Mouse (Mus musculus) ES-Bruce4 (cell line): ENCODE data around the gene Myl6b. TPM values are rescaled to one million over a fixed set of nuclear protein-coding genes. Genes with fewer than 3 reads are reported as not detected.
A peak's percentile ranks its signal among the peaks of the same experiment; 100 is the strongest.

Experiments used
- H3K27ac ChIP-seq: 2 replicates; pipeline ENCODE4 v1.5.1; 2012; ENCODE audit warnings: low read length, inconsistent platforms; ENCODE audit not compliant: insufficient read depth
- H3K27me3 ChIP-seq: 2 replicates; pipeline ENCODE4 v1.6.1; 2012; ENCODE audit warnings: mild to moderate bottlenecking, low read length, inconsistent platforms; ENCODE audit not compliant: control insufficient read depth, poor library complexity, insufficient read depth, severe bottlenecking
- H3K36me3 ChIP-seq: 2 replicates; pipeline ENCODE4 v1.6.1; 2012; ENCODE audit warnings: inconsistent platforms, mild to moderate bottlenecking, low read length, moderate library complexity; ENCODE audit not compliant: control insufficient read depth, poor library complexity, insufficient read depth, severe bottlenecking
- H3K4me1 ChIP-seq: one replicate; pipeline ENCODE4 v1.8.1; 2011; ENCODE audit warnings: low read length; ENCODE audit not compliant: control insufficient read depth, insufficient read depth
- H3K4me3 ChIP-seq: 2 replicates; pipeline ENCODE4 v1.5.1; 2011; ENCODE audit warnings: low read depth, mild to moderate bottlenecking, low read length
- H3K9ac ChIP-seq: 2 replicates; pipeline ENCODE4 v1.6.1; 2012; ENCODE audit warnings: low read depth, mild to moderate bottlenecking, inconsistent platforms; ENCODE audit not compliant: poor library complexity, severe bottlenecking
- H3K9me3 ChIP-seq: replicated peaks from 2 replicates; pipeline ENCODE4 v1.6.1; 2012; ENCODE audit warnings: mild to moderate bottlenecking, low read length, inconsistent platforms; ENCODE audit not compliant: control insufficient read depth, poor library complexity, insufficient read depth, severe bottlenecking
- CTCF ChIP-seq: IDR thresholded peaks from one replicate; pipeline ENCODE4 v1.8.1; 2011; ENCODE audit warnings: low read depth, low read length
- EP300 ChIP-seq: IDR thresholded peaks from 2 replicates; pipeline ENCODE4 v1.6.1; 2011; ENCODE audit warnings: low read depth, low read length; ENCODE audit not compliant: insufficient read depth
- POLR2A ChIP-seq: IDR thresholded peaks from one replicate; pipeline ENCODE4 v1.8.1; 2011; ENCODE audit warnings: low read length; ENCODE audit not compliant: insufficient read depth
- polyA plus RNA-seq: library from polyadenylated mRNA; stranded (reverse); fragments of >200 nt; gene quantifications from 2 replicates; pipeline ENCODE4 v1.2.4, GENCODE M21; 2011; ENCODE audit warnings: low read depth; ENCODE audit not compliant: missing spikeins, insufficient read depth, insufficient read length

The Myl6b gene
- polyA plus RNA-seq: 9.0 and 12.8 TPM in 2 replicates

- Histone ChIP-seq H3K9ac (peak within 1 kb of the TSS; percentile 62), H3K4me1 (no peaks in the 10 kb centered on the region), H3K27ac (peak within 1 kb of the TSS; percentile 60), H3K36me3 (no peaks in the 10 kb centered on the region), H3K27me3 (no peaks in the 10 kb centered on the region), H3K4me3 (peak within 1 kb of the TSS; percentile 96), H3K9me3 (no peaks in the 10 kb centered on the region)
- TF ChIP-seq CTCF (no peak), EP300 (peak; percentile 74)
Measured at GRCm38 (mm10) chr10:128498590-128498989, at the start of gene Myl6b. Gene Myl6b, minus strand, starts transcription at chr10:128498685.

GRCm38 (mm10) chr10:128547361-128548032, 49.0 kb upstream of the Myl6b start, which contains the start of gene Zc3h10:
Gene Zc3h10, minus strand, starts transcription at chr10:128547774.
- H3K4me1 ChIP-seq: no peaks in the 10 kb centered on the region
- TF ChIP-seq EP300: peak; percentile 59; the same call in 1 of the 2 replicates
- peak; percentile 96 for TF ChIP-seq POLR2A
- TF ChIP-seq CTCF: peak; percentile 13
- H3K36me3 ChIP-seq: peaks cover 36% of the 10 kb centered on the region
- no peaks in the 10 kb centered on the region for H3K9me3 ChIP-seq
- peak within 1 kb of the TSS; percentile 96 for H3K27ac ChIP-seq
- H3K9ac ChIP-seq: peak within 1 kb of the TSS; percentile 100
- H3K27me3 ChIP-seq: no peaks in the 10 kb centered on the region
- peak within 1 kb of the TSS; percentile 87 for H3K4me3 ChIP-seq

DNA sequence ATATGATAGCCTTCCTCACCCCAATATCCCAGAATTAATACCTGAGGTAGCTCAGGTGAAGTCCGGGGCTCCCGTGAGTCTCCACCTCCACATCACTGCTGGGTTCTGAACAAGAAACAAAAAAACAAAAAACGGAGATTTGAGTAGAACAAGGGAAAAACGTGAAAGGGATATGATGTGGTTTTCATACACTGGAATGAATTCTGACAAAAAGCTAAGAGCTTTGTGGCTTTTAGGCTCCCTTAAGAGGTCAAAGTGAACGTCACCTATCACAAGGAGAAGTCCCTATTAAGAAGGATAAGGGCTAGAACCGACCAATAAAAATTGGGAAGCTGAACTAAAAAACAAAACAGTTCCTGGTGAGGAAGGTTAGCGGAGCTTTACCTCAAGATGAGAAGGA, 48.3 kb upstream of the Myl6b start:
- Histone ChIP-seq H3K4me3 (peak overlapping the region; percentile 87), H3K27ac (peak overlapping the region; percentile 64), H3K27me3 (no peaks in the 10 kb centered on the region), H3K9me3 (no peaks in the 10 kb centered on the region), H3K36me3 (peaks cover 40% of the 10 kb centered on the region), H3K4me1 (no peaks in the 10 kb centered on the region), H3K9ac (peak overlapping the region; percentile 100)
- TF ChIP-seq EP300 (no peak), CTCF (no peak), POLR2A (no peak)

DNA sequence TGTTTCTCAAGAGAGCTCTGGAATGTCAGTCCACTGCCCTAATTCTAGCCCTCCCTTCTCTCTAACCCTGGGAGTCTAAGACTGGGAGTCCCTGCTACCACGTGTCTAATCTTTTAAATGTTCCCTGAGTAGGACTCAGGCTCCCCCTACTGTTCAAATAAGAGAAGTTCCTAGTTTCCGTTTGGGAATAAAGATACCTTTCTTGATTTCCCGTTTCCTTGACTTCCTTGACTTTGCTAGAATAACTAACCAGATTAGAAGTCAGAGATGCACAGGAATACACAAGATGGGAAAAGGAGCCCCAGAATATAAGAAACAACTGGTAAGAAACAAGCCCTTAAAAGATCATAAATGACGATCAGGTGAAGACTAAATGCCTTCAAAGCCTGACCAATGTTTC, 47.9 kb upstream of the Myl6b start:
- H3K4me1 ChIP-seq: no peaks in the 10 kb centered on the region
- no peaks in the 10 kb centered on the region for H3K9me3 ChIP-seq
- H3K4me3 ChIP-seq: peak overlapping the region; percentile 87
- TF ChIP-seq POLR2A (no peak), EP300 (no peak), CTCF (no peak)
- H3K27me3 ChIP-seq: no peaks in the 10 kb centered on the region
- peak overlapping the region; percentile 100 for H3K9ac ChIP-seq
- peaks cover 40% of the 10 kb centered on the region for H3K36me3 ChIP-seq
- peak overlapping the region; percentile 64 for H3K27ac ChIP-seq

GRCm38 (mm10) chr10:128545570-128545898, 47.0 kb upstream of the Myl6b start:
- no peak for TF ChIP-seq CTCF
- TF ChIP-seq POLR2A: no peak
- no peak for TF ChIP-seq EP300
- Histone ChIP-seq H3K9me3 (no peaks in the 10 kb centered on the region), H3K4me3 (no peak overlapping the region), H3K36me3 (peaks cover 40% of the 10 kb centered on the region), H3K9ac (peak overlapping the region; percentile 100), H3K4me1 (no peaks in the 10 kb centered on the region), H3K27me3 (no peaks in the 10 kb centered on the region), H3K27ac (no peak overlapping the region)

- H3K27me3 ChIP-seq: no peaks in the 10 kb centered on the region
- H3K36me3 ChIP-seq: peaks cover 40% of the 10 kb centered on the region
- H3K4me3 ChIP-seq: no peak overlapping the region
- TF ChIP-seq CTCF: no peak
- no peak for TF ChIP-seq EP300
- TF ChIP-seq POLR2A: no peak
- H3K27ac ChIP-seq: no peak overlapping the region
- no peaks in the 10 kb centered on the region for H3K4me1 ChIP-seq
- H3K9me3 ChIP-seq: no peaks in the 10 kb centered on the region
- H3K9ac ChIP-seq: peak overlapping the region; percentile 100; the same call in 1 of the 2 replicates
Measured at GRCm38 (mm10) chr10:128544674-128545569, 46.4 kb upstream of the Myl6b start.
